Mouse (Mus musculus) small intestine, adult 2 months (tissue): ENCODE data around the gene Fzd7.

ENCODE experiments used
- CTCF ChIP-seq: fragments of 200-500 bp; IDR thresholded peaks from 2 replicates; pipeline ENCODE4 v1.5.1; 2012; ENCODE audit warnings: low read depth, mild to moderate bottlenecking, control low read depth, inconsistent platforms, low read length, moderate library complexity, mixed read lengths; ENCODE audit not compliant: insufficient replicate concordance, insufficient read length; ENCODE audit errors: extremely low read depth
- POLR2A ChIP-seq: fragments of 200-500 bp; IDR thresholded peaks from 2 replicates; pipeline ENCODE4 v1.6.1; 2012; ENCODE audit warnings: low read depth, mild to moderate bottlenecking, control low read depth, inconsistent platforms, low read length, moderate library complexity

GRCm38 (mm10) chr1:59503659-59504301, 21.6 kb downstream of the Fzd7 start:
- TF ChIP-seq CTCF (no peak), POLR2A (no peak)
